Mouse (Mus musculus): Measurements from ENCODE around the gene Extl1.

GRCm38 (mm10) chr4:134312341-134312740 is 71.3 kb downstream of the Extl1 start:
- no peak for TF ChIP-seq GATA1 (IDR thresholded peaks at IDR 0.05; ENCODE audit: borderline replicate concordance, low read length)
- TF ChIP-seq FLI1 (IDR thresholded peaks at IDR 0.05; ENCODE audit: low read length): no peak

All from megakaryocyte, embryonic 14.5 days (primary cell).